Mouse (Mus musculus): ENCODE results near the gene Scn3b.

Gene Scn3b

DNA sequence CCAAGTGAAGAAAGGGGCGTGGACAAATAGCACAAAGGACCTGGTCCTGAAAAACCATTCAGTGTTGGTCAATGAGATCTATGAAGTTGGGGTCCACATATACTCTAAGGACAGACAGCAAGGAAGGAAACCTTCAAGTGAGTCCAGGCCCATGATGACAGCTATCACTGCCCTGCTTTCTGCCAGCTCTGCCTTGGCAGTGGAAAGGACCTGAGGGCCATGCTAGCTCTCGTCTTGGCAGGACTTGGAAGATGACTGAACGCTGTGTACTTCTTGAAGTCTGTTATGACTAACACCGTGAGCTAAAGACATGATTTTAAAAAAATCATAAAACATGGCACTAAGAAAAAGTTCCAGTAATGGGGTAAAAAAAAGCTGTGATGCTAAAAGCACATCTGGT is 48.7 kb downstream of the Scn3b start:
- no peak for DNase-seq (ENCODE audit: low read depth, low spot score)
- no peaks in the 10 kb centered on the region for H3K27me3 ChIP-seq (ENCODE audit: control insufficient read depth, insufficient read depth, low read length, poor library complexity, severe bottlenecking)
- H3K36me3 ChIP-seq (ENCODE audit: control insufficient read depth, insufficient read depth, low read length, poor library complexity, severe bottlenecking): no peaks in the 10 kb centered on the region

DNA sequence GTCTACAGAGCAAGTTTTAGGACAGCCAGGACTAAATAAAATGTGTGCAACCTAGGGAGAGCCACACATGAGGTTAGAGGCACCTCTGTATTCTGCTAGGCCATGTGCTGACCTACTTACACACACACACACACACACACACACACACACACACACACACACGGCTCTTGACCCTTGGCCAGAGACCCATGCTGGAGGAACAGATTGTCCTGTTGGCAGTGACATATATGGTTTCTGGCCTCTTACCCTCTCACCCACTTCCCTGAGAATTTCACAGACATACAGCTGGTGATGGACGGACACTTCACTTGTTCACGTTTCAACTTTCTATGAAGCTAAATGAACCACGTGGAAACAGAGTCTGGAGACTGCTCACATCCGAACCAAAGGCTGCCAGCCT is 49.8 kb downstream of the Scn3b start:
- Histone ChIP-seq H3K27me3 (ENCODE audit: control insufficient read depth, insufficient read depth, low read length, poor library complexity, severe bottlenecking) (no peaks in the 10 kb centered on the region), H3K36me3 (ENCODE audit: control insufficient read depth, insufficient read depth, low read length, poor library complexity, severe bottlenecking) (no peaks in the 10 kb centered on the region)
- no peak for DNase-seq (ENCODE audit: low read depth, low spot score)

DNA sequence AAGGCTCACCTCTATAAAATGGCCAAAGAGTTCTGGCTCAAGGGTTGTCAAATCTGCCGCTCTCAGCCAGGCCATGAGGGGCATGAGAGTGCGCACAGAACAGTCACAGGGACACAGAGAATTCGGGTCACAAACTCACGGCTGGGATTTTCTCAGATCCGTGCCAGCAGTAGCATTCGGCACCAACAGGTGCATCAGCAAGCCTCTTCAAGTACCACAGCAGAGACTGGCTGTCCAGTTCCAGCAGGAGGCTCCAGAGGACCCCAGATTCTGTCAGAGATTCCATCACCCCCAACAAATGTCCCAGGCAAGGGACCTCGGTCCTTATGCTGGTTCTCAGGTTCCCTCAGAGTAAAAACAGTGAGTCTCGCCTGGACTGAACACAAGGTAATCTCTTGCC is 51.4 kb downstream of the Scn3b start:
- Histone ChIP-seq H3K36me3 (ENCODE audit: control insufficient read depth, insufficient read depth, low read length, poor library complexity, severe bottlenecking) (no peaks in the 10 kb centered on the region), H3K27me3 (ENCODE audit: control insufficient read depth, insufficient read depth, low read length, poor library complexity, severe bottlenecking) (no peaks in the 10 kb centered on the region)
- no peak for DNase-seq (ENCODE audit: low read depth, low spot score)

DNA sequence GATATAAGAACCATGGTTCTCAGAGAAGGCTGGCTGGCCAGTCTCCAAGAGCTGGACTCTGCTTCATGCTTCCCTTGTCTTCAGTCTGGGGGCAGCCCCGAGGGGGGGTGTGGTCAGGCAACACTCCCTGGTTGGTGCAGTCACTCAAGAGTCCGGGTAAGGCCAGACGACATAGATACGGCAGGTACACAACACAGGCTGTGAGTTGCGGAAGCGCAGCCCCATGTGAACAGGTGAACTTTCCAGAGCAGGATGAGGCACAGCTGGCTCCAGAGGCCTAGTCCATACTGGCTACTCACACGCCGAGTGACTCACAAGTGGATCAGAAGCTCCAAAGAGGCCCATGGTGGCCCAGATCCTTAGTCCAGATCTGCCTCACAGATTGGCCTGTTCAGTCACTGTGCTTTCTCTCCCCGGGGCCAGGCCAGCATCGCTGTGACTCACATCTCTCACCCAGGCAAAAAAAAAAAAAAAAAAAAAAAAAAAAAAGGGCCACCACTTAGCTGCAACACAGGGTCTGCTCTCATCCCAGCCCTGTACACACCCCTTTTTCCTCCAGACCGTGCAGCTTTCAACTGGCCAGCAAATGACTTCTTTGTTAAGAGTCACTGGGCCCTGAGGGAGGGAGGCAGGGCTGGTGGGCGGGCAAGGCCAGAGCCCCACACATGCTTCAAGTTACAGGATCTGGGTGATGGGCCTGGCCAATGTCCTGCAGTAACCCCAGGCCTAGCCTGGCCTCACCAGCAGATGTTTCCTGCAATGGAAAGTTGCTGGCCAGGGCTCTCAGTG is 52.1 kb downstream of the Scn3b start:
- DNase-seq (ENCODE audit: low read depth, low spot score): no peak
- Histone ChIP-seq H3K36me3 (ENCODE audit: control insufficient read depth, insufficient read depth, low read length, poor library complexity, severe bottlenecking) (no peaks in the 10 kb centered on the region), H3K27me3 (ENCODE audit: control insufficient read depth, insufficient read depth, low read length, poor library complexity, severe bottlenecking) (no peaks in the 10 kb centered on the region)

DNA sequence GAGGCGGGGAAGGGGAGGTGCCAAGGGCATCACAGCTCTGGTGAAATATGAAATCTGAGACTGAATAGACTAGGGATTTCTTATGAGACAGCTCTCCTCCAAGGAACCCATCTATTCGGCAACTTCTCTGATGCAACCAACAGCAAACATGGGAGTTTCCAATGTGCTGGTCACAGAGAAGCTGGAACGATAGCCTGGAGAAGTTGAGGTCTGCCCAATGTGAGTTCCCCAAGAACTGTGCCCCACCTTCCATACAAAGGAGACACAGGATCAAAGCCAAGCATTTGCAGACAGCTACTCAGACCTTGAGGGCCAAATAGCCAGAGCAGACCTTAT is 52.6 kb downstream of the Scn3b start:
- Histone ChIP-seq H3K27me3 (ENCODE audit: control insufficient read depth, insufficient read depth, low read length, poor library complexity, severe bottlenecking) (no peaks in the 10 kb centered on the region), H3K36me3 (ENCODE audit: control insufficient read depth, insufficient read depth, low read length, poor library complexity, severe bottlenecking) (no peaks in the 10 kb centered on the region)
- no peak for DNase-seq (ENCODE audit: low read depth, low spot score)

DNA sequence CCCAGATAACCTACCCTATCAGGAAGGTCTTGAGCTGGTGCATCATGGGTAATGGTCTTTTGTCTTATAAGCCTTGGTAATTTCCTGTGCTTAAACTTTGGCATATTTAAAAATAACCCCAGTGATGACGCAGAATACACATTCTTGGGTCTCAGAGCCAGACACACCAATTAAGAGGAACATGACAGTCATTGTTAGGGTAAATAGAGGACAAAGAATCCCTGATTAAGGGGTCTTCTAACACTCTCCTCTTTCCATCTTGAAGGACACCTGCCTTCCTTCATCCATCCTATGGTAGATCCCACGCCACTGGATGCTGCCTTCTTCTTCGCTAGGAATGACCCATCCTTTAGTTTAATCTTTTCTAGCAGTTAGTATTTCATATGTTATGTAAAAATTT is 53.4 kb downstream of the Scn3b start:
- no peaks in the 10 kb centered on the region for H3K27me3 ChIP-seq (ENCODE audit: control insufficient read depth, insufficient read depth, low read length, poor library complexity, severe bottlenecking)
- DNase-seq (ENCODE audit: low read depth, low spot score): no peak
- no peaks in the 10 kb centered on the region for H3K36me3 ChIP-seq (ENCODE audit: control insufficient read depth, insufficient read depth, low read length, poor library complexity, severe bottlenecking)

DNA sequence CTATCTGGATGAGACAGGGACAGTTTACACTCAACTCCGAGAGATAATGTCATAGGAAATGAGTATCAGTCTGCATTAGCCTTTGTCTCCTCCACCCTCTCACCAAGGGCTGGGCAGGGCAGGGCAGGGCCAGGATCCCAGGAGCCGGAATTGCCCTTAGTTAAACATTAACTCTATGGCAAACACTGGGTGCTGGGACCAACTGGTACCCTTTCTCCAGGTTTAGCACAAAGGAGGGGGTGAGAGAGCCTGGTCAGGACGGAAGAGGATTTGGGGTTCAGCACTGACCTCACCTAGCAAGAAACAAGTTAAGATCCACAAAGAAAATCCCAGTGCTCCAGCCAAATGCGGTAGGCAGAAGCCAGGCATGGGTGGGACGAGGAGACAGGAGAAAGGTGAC is 54.2 kb downstream of the Scn3b start:
- no peak for DNase-seq (ENCODE audit: low read depth, low spot score)
- H3K27me3 ChIP-seq (ENCODE audit: control insufficient read depth, insufficient read depth, low read length, poor library complexity, severe bottlenecking): no peaks in the 10 kb centered on the region
- H3K36me3 ChIP-seq (ENCODE audit: control insufficient read depth, insufficient read depth, low read length, poor library complexity, severe bottlenecking): no peaks in the 10 kb centered on the region

DNA sequence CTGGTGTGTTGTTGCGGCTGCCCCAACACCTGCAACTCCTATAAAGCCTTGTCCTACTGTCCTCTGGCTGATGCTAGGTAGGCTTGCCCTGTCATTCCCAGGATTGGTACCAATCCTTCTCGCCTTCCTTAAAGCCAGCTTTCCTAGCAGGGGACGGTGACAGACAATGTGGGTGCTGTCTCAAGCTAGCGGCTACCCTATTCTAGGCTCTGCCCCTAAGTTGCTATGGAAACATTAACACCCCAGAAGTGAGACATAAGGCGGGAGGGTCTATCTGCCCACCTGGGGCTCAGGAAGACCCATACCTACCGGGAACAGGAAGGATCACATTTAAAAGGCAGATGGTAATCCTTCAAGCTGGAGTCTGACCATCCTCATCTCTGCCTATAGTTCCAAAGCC is 54.8 kb downstream of the Scn3b start:
- DNase-seq (ENCODE audit: low read depth, low spot score): no peak
- H3K36me3 ChIP-seq (ENCODE audit: control insufficient read depth, insufficient read depth, low read length, poor library complexity, severe bottlenecking): no peaks in the 10 kb centered on the region

DNA sequence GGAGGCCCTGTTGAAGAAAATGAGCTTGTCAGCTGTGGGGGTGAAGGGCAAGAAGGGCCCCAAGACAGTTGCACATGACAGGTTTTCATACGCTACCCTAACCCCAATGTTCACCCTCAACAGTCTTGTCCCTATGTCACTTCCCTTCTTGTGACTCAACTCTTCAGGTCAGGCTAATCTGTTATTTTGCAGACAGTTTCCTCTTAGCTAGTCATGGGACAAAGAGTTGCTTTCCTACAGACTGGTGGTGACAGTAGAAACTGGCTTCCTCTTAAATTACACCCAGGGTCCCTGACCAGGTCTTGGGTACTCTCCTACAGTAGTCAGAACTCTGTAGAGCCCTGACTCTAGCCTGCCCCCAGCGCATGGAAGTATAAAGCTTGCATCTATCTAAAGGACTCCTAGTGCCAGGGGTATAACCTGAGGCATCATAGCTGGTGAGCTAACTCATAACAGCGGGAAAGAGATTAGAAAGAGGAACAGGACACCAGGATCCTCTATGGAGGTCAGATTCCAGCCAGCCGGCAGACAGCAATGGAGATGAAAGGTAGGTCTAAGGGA is 55.3 kb downstream of the Scn3b start:
- Histone ChIP-seq H3K27me3 (ENCODE audit: control insufficient read depth, insufficient read depth, low read length, poor library complexity, severe bottlenecking) (no peaks in the 10 kb centered on the region), H3K36me3 (ENCODE audit: control insufficient read depth, insufficient read depth, low read length, poor library complexity, severe bottlenecking) (no peaks in the 10 kb centered on the region)
- DNase-seq (ENCODE audit: low read depth, low spot score): peak; percentile 22

More for the DNA sequence above, 54.8 kb downstream of the Scn3b start:
- H3K27me3 ChIP-seq (ENCODE audit: control insufficient read depth, insufficient read depth, low read length, poor library complexity, severe bottlenecking): no peaks in the 10 kb centered on the region

DNA sequence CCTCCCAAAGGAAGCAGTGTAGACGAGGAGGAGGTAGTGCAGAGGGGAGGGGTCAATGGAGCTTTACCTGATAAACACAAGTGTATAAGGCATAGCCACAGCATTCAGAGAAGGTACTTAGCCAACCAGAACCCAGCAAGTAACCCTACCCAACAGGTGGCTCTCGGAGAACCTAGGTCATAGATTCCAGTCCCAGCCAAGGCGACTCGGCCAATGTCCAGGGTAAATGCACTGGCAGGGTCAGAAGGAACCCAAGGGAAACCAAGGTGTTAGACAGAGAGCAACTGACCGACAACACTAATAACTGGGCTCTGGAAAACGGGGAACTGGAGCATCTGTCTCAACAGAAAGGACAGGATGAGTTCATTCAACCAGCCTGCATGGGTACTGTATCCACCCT is 55.8 kb downstream of the Scn3b start:
- no peaks in the 10 kb centered on the region for H3K27me3 ChIP-seq (ENCODE audit: control insufficient read depth, insufficient read depth, low read length, poor library complexity, severe bottlenecking)
- no peak for DNase-seq (ENCODE audit: low read depth, low spot score)
- no peaks in the 10 kb centered on the region for H3K36me3 ChIP-seq (ENCODE audit: control insufficient read depth, insufficient read depth, low read length, poor library complexity, severe bottlenecking)

DNA sequence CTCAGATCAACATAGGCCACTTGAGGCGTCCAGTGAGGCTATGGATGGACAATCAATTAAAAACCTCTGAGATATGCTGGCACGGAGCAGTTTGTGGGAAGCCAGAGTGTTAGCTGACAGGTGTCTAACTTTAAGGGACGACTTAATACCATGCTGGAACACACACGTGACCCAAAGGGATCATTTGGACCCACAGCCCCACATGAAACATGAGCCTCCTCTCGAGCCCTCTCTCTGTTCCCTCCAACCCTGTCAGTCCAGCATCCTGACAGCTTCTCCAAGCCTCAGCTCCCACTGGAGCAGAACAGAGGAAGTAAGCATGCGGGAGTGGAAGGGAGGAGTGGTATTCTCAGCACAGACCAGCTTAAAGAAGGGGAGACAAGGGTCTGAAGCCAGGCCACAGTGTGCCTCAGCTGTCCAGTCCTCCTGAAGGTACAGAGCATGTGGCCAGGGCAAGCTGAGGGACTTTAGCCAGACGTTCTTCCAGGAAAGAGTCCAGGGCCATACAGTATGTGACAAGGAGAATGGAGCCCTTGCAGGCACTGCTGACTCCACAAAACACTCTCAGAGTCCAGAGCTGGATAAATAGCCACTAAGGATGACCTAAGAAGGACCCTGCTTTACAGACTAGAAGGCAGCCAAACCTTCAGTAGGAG is 57.4 kb downstream of the Scn3b start:
- Histone ChIP-seq H3K36me3 (ENCODE audit: control insufficient read depth, insufficient read depth, low read length, poor library complexity, severe bottlenecking) (no peaks in the 10 kb centered on the region), H3K27me3 (ENCODE audit: control insufficient read depth, insufficient read depth, low read length, poor library complexity, severe bottlenecking) (no peaks in the 10 kb centered on the region)
- DNase-seq (ENCODE audit: low read depth, low spot score): no peak

DNA sequence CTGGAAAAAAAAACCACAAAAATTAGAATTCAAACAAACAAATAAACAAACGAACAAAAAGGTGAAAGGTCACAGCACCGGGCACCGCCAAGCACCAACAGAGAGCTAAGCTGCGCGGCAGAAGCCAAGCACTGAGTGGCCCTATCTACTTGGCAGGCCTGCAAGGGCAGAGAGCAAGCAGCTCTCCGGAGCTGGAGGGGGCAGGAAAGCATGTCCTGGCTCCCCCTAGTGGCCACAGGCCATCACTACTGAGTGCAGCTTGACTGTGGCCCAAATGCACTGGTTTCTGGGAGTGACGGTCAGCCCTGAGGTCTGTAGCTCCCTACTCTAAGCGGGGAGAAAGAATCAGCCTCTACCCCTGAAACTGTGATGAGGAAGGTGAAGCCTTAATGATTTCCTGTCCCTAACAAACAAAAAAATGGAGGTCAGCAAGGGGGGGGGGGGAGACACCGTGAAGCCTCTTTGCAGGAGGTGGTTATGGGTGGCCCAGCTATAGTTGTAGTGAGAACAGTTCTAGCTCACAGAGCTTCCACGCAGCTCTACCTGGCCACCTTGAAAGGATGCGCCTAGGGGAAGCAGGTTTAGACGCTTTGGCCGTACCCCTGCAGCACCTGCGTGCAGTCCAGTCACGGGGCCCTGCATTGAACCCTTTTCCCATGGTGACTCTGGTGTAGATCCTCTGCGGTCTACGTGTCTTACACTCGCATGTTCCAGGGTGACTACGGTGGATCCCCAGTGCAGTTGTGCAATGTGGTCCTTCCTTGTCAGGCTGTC is 61.8 kb downstream of the Scn3b start:
- DNase-seq (ENCODE audit: low read depth, low spot score): peak; percentile 78

DNA sequence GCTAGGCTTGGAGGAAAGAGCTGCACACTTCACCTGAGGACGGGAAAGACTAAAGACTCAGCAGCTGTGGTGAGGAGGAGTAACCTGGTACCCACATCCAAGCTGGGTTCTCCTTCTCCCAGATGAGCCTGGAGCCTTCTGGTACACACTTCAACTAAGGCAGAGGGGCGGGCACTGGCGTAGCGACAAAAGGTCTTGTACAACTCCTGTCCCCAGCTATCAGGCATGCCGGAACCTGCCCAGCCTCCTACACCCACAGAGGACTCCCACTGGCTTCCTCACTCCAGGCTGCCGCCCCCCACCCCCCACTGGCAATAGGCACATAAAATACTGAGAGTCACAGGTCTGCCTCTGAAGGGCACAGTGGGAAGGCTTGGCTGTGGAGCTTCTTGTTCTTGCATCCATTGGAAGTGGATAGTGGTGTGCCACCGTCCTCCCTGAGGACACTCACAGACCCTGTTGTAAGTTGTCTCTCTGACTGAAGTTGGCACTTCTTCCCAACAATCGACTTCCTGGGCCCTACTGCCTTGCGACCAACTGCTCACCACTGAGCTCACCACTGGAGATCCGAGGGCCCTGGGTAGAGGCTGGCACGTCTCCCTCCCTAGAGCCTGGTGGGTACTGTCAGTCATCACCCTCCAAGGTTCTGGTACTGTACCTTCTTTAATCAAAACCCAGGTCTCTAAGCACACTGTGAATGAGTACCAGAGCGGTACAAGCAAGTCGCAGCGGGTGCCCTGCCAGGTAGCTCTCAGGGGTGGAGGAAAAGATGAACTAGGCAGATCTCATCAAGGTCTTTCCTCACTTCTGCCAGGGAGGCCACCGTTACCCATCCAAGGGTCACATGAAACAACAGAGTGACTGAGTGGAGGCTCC is 62.6 kb downstream of the Scn3b start:
- Histone ChIP-seq H3K36me3 (ENCODE audit: control insufficient read depth, insufficient read depth, low read length, poor library complexity, severe bottlenecking) (no peaks in the 10 kb centered on the region), H3K27me3 (ENCODE audit: control insufficient read depth, insufficient read depth, low read length, poor library complexity, severe bottlenecking) (no peaks in the 10 kb centered on the region)
- DNase-seq (ENCODE audit: low read depth, low spot score): no peak

More for the DNA sequence above, 61.8 kb downstream of the Scn3b start:
- Histone ChIP-seq H3K27me3 (ENCODE audit: control insufficient read depth, insufficient read depth, low read length, poor library complexity, severe bottlenecking) (no peaks in the 10 kb centered on the region), H3K36me3 (ENCODE audit: control insufficient read depth, insufficient read depth, low read length, poor library complexity, severe bottlenecking) (no peaks in the 10 kb centered on the region)

DNA sequence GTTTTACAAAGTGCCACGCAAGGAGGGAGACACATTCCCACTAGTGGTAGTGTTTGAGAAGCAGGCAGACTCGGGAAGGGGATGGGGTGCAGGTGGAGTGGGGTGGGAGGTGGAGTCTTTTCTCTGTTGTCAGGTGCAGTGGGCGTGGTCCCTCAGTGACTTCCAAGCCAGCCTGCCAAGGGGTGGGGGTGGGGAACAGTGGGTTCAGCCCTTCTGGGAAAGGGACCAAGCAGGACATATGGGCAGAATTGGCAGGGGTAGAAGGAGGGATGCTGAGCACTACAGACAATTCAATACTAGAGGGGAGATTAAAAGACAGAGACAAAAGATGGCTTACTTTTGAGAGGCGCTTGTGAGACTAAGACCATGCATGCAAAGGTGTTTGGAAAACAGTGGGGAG is 63.3 kb downstream of the Scn3b start:
- H3K27me3 ChIP-seq (ENCODE audit: control insufficient read depth, insufficient read depth, low read length, poor library complexity, severe bottlenecking): no peaks in the 10 kb centered on the region
- H3K36me3 ChIP-seq (ENCODE audit: control insufficient read depth, insufficient read depth, low read length, poor library complexity, severe bottlenecking): no peaks in the 10 kb centered on the region
- DNase-seq (ENCODE audit: low read depth, low spot score): no peak
